ENCODE assay signal across 22 mouse cellular contexts in genomic region chr13:70061363-70061945, GRCm38 (mm10).
DNase-seq lines count a peak whose midpoint lies in the region; ATAC-seq and TF ChIP-seq lines count a peak whose summit lies in the region.
"Had no signal": no experiment of that assay in that cellular context is flagged by ENCODE, and none has a peak within 500 bp of the region (broad histone marks: within the 10 kb centered on the region; RNA-seq: fewer than 3 reads in every experiment).

No protein-coding gene starts in this region.

- peak; percentile 57 for DNase-seq in kidney, postnatal 0 days (ENCODE audit: low spot score)
- DNase-seq in kidney, postnatal 36 days = no peak
- DNase-seq in retina, postnatal 1 day = peak; percentile 65
- no peak for DNase-seq in retina, embryonic 14.5 days (ENCODE audit: low spot score)
- no peak for DNase-seq in thymus, adult 18-20 months
- DNase-seq in gastrocnemius, adult 2 months = no peak
- DNase-seq: adrenal gland, postnatal 14 days; cerebellum, adult 8-10 months; forebrain, postnatal 0 days; gastrocnemius, postnatal 25 days; heart, adult 2 months; kidney, adult 18-20 months; liver; lung, postnatal 4 days had no signal

- H3K4me2 ChIP-seq in kidney, postnatal 0 days (ENCODE audit: low read length) = no peak overlapping the region
- H3K4me2 ChIP-seq in hindbrain, embryonic 16.5 days (ENCODE audit: low read length) = no peak overlapping the region
- H3K4me2 ChIP-seq in neural tube, embryonic 15.5 days = no peak overlapping the region
- H3K4me2 ChIP-seq: liver, embryonic 15.5 days had no signal

- H3K4me1 ChIP-seq in kidney, postnatal 0 days (replicated peaks; ENCODE audit: insufficient read depth, low read length) = no peaks in the 10 kb centered on the region
- no peaks in the 10 kb centered on the region for H3K4me1 ChIP-seq in hindbrain, embryonic 16.5 days (ENCODE audit: control insufficient read depth, insufficient read depth, low read depth, low read length)
- peaks cover 5% of the 10 kb centered on the region; the same call in 1 of the 2 replicates for H3K4me1 ChIP-seq in neural tube, embryonic 15.5 days
- H3K4me1 ChIP-seq: liver, embryonic 15.5 days had no signal

- no peak overlapping the region for H3K27ac ChIP-seq in kidney, postnatal 0 days
- no peak overlapping the region for H3K27ac ChIP-seq in hindbrain, embryonic 16.5 days (ENCODE audit: low read depth, low read length)
- no peak overlapping the region for H3K27ac ChIP-seq in neural tube, embryonic 15.5 days (replicated peaks)
- H3K27ac ChIP-seq in gastrocnemius, adult 2 months = no peak overlapping the region
- H3K27ac ChIP-seq: forebrain, embryonic 10.5 days; heart, adult 2 months; layer of hippocampus, adult 2 months; limb, embryonic 10.5 days; liver, embryonic 15.5 days had no signal

- no peak for TF ChIP-seq CTCF in kidney, postnatal 0 days (IDR thresholded peaks at IDR 0.05; ENCODE audit: low read depth)
- no peak for TF ChIP-seq CTCF in gastrocnemius, adult 2 months (IDR thresholded peaks at IDR 0.05)

- H3K9ac ChIP-seq in kidney, postnatal 0 days (ENCODE audit: low read depth, low read length) = no peak overlapping the region
- no peak overlapping the region for H3K9ac ChIP-seq in hindbrain, embryonic 16.5 days (ENCODE audit: low read depth, low read length)
- no peak overlapping the region for H3K9ac ChIP-seq in neural tube, embryonic 15.5 days (replicated peaks)
- H3K9ac ChIP-seq: forebrain, postnatal 0 days; liver, embryonic 15.5 days had no signal

- ATAC-seq in kidney, postnatal 0 days (replicated peaks; ENCODE audit: low FRiP score, low read depth) = no peak
- ATAC-seq in hindbrain, embryonic 16.5 days = peak; percentile 46; the same call in 1 of the 2 replicates
- ATAC-seq in neural tube, embryonic 15.5 days (ENCODE audit: low FRiP score) = peak; percentile 16; the same call in 1 of the 2 replicates
- ATAC-seq: forebrain, postnatal 0 days; inflammation-experienced regulatory T-cells, adult 6 months had no signal

- no peak overlapping the region for H3K4me3 ChIP-seq in kidney, postnatal 0 days (replicated peaks; ENCODE audit: low read depth, low read length)
- no peak overlapping the region for H3K4me3 ChIP-seq in hindbrain, embryonic 16.5 days (ENCODE audit: low read length)
- no peak overlapping the region for H3K4me3 ChIP-seq in neural tube, embryonic 15.5 days (replicated peaks)
- no peak overlapping the region for H3K4me3 ChIP-seq in gastrocnemius, adult 2 months
- H3K4me3 ChIP-seq: forebrain, embryonic 10.5 days; heart, adult 2 months; layer of hippocampus, adult 2 months; limb, embryonic 10.5 days; liver, embryonic 15.5 days; myocyte had no signal

- no peaks in the 10 kb centered on the region for H3K36me3 ChIP-seq in kidney, postnatal 0 days (ENCODE audit: insufficient read depth, low read length)
- no peaks in the 10 kb centered on the region for H3K36me3 ChIP-seq in hindbrain, embryonic 16.5 days (ENCODE audit: control insufficient read depth, insufficient read depth, low read length)
- H3K36me3 ChIP-seq in neural tube, embryonic 15.5 days = no peaks in the 10 kb centered on the region
- H3K36me3 ChIP-seq: forebrain, embryonic 10.5 days; limb, embryonic 10.5 days; liver, embryonic 15.5 days had no signal

- intact Hi-C loops in gastrocnemius, adult 2 months (cut with DNase I) = no loop called here

- 51% methylated on average over 13 of the region's 13 CpGs for WGBS in kidney, postnatal 0 days
- WGBS in hindbrain, embryonic 16.5 days = 65% methylated on average over 13 of the region's 13 CpGs
- WGBS in neural tube, embryonic 15.5 days = 70% methylated on average over 13 of the region's 13 CpGs

- no peaks in the 10 kb centered on the region for H3K27me3 ChIP-seq in kidney, postnatal 0 days (ENCODE audit: insufficient read depth, low read length)
- no peaks in the 10 kb centered on the region for H3K27me3 ChIP-seq in hindbrain, embryonic 16.5 days (replicated peaks; ENCODE audit: control insufficient read depth, insufficient read depth, low read length)
- H3K27me3 ChIP-seq in neural tube, embryonic 15.5 days (replicated peaks) = no peaks in the 10 kb centered on the region
- H3K27me3 ChIP-seq: liver, embryonic 15.5 days had no signal

- no peaks in the 10 kb centered on the region for H3K9me3 ChIP-seq in kidney, postnatal 0 days (replicated peaks; ENCODE audit: low read length)
- H3K9me3 ChIP-seq in hindbrain, embryonic 16.5 days (ENCODE audit: control insufficient read depth, low read length) = no peaks in the 10 kb centered on the region
- H3K9me3 ChIP-seq in neural tube, embryonic 15.5 days (replicated peaks) = no peaks in the 10 kb centered on the region
- H3K9me3 ChIP-seq: forebrain, embryonic 10.5 days; limb, embryonic 10.5 days; liver, embryonic 15.5 days had no signal

Comparison
In these comparisons a context has a peak if more than half of its experiments do, and no peak if none do; other contexts are left out.
1. DNase-seq: peak in kidney, postnatal 0 days (single experiment) and retina, postnatal 1 day (single experiment); none in kidney, postnatal 36 days (0 of 2), retina, embryonic 14.5 days (single experiment), thymus, adult 18-20 months (0 of 2) and gastrocnemius, adult 2 months (single experiment).